ENCODE assay signal across 12 mouse cellular contexts in the genomic region with DNA sequence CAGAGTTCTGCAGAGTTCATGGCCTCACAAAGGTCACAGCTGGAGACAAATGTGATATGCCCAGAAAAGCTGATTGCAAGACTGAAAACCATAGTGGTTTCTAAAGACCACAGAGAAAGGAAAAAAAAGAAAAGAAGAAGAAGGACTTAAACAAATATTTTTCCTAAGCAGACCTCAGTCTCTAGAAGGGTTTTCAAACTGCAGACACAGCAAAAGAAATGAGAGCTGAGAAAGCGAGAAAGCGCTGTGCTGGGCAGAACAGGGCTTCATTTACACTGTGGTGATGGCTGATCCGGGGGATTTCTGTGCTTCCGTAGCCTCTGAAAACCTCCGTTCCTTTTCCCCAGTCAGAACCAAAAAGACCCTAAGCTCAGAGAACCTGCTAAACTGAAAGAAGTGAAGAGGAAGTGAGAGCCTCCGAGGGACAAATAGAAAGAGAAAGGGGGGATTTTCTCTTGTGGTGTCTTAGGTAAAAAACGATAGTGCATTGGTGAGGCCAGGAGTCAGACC. TPM values are rescaled to one million over a fixed set of nuclear protein-coding genes. Genes with fewer than 3 reads are reported as not detected.
DNase-seq lines count a peak whose midpoint lies in the region; ATAC-seq and TF ChIP-seq lines count a peak whose summit lies in the region.
"Had no signal": no experiment of that assay in that cellular context is flagged by ENCODE, and none has a peak within 500 bp of the region (broad histone marks: within the 10 kb centered on the region; RNA-seq: fewer than 3 reads in every experiment).

No protein-coding gene starts in this region.

- H3K36me3 ChIP-seq in kidney, embryonic 16.5 days (ENCODE audit: insufficient read depth, low read length), result no peaks in the 10 kb centered on the region
- peaks cover 4% of the 10 kb centered on the region; the same call in 1 of the 2 replicates for H3K36me3 ChIP-seq in embryonic facial prominence, embryonic 13.5 days
- H3K36me3 ChIP-seq in limb, embryonic 14.5 days (ENCODE audit: control insufficient read depth, insufficient read depth, low read length), result no peaks in the 10 kb centered on the region
- no peaks in the 10 kb centered on the region for H3K36me3 ChIP-seq in forebrain, embryonic 16.5 days (ENCODE audit: control insufficient read depth, insufficient read depth)

- no peak for DNase-seq in kidney, adult 18-20 months
- peak; percentile 49 to 52 for DNase-seq in B cell, adult 2 months
- DNase-seq in limb, embryonic 14.5 days (ENCODE audit: low spot score), result no peak
- DNase-seq in ovary, postnatal 10 days (ENCODE audit: low spot score), result no peak
- DNase-seq in urinary bladder, postnatal 10 days (ENCODE audit: low spot score), result no peak
- DNase-seq: cerebellum, adult 11-12 months; gastrocnemius, postnatal 14 days had no signal

- H3K4me2 ChIP-seq in kidney, embryonic 16.5 days (replicated peaks; ENCODE audit: low read depth, low read length), result no peak overlapping the region
- no peak overlapping the region for H3K4me2 ChIP-seq in embryonic facial prominence, embryonic 13.5 days
- no peak overlapping the region for H3K4me2 ChIP-seq in limb, embryonic 14.5 days (replicated peaks; ENCODE audit: low read depth, low read length, severe bottlenecking)
- no peak overlapping the region for H3K4me2 ChIP-seq in forebrain, embryonic 16.5 days (ENCODE audit: low read length)

- ATAC-seq in kidney, embryonic 16.5 days (ENCODE audit: low FRiP score, low TSS enrichment), result no peak
- no peak for ATAC-seq in embryonic facial prominence, embryonic 13.5 days (ENCODE audit: insufficient number of reproducible peaks, insufficient read depth, low FRiP score, low TSS enrichment, low read depth)
- ATAC-seq in limb, embryonic 14.5 days (ENCODE audit: low FRiP score, low read depth), result no peak; the same call in 1 of the 2 replicates
- no peak for ATAC-seq in forebrain, embryonic 16.5 days

- no peaks in the 10 kb centered on the region for H3K9me3 ChIP-seq in kidney, embryonic 16.5 days (ENCODE audit: low read length)
- H3K9me3 ChIP-seq in embryonic facial prominence, embryonic 13.5 days, result no peaks in the 10 kb centered on the region
- H3K9me3 ChIP-seq in limb, embryonic 14.5 days (ENCODE audit: control insufficient read depth, low read length), result no peaks in the 10 kb centered on the region
- no peaks in the 10 kb centered on the region for H3K9me3 ChIP-seq in forebrain, embryonic 16.5 days (ENCODE audit: control insufficient read depth, low read length)

- H3K27ac ChIP-seq in kidney, embryonic 16.5 days (ENCODE audit: low read length), result 0 out of 2 replicates have a peak overlapping the region, but pooled peaks have one; percentile 11
- peak overlapping the region; percentile 40 for H3K27ac ChIP-seq in embryonic facial prominence, embryonic 13.5 days
- H3K27ac ChIP-seq in limb, embryonic 14.5 days (replicated peaks; ENCODE audit: low read depth, low read length), result peak overlapping the region; percentile 65
- no peak overlapping the region; the same call in 1 of the 2 replicates for H3K27ac ChIP-seq in forebrain, embryonic 16.5 days (ENCODE audit: low read length)
- H3K27ac ChIP-seq: left cerebral cortex, adult 2 months; stomach, postnatal 0 days had no signal

- WGBS in kidney, embryonic 16.5 days, result 29% methylated on average over 7 of the region's 7 CpGs
- 44% methylated on average over 7 of the region's 7 CpGs for WGBS in embryonic facial prominence, embryonic 13.5 days
- 57% methylated on average over 7 of the region's 7 CpGs for WGBS in limb, embryonic 14.5 days
- 61% methylated on average over 7 of the region's 7 CpGs for WGBS in forebrain, embryonic 16.5 days

- no peak overlapping the region for H3K9ac ChIP-seq in kidney, embryonic 16.5 days (replicated peaks; ENCODE audit: low read length)
- H3K9ac ChIP-seq in embryonic facial prominence, embryonic 13.5 days, result 0 out of 2 replicates have a peak overlapping the region, but pooled peaks have one; percentile 32
- H3K9ac ChIP-seq in limb, embryonic 14.5 days (ENCODE audit: low read depth, low read length, severe bottlenecking), result no peak overlapping the region
- no peak overlapping the region for H3K9ac ChIP-seq in forebrain, embryonic 16.5 days (replicated peaks; ENCODE audit: low read depth, low read length)

- TF ChIP-seq POLR2A in limb, embryonic 14.5 days (IDR thresholded peaks at IDR 0.05; ENCODE audit: borderline replicate concordance, extremely low read depth, insufficient read depth, insufficient read length), result no peak

- H3K4me3 ChIP-seq in kidney, embryonic 16.5 days (ENCODE audit: low read length), result no peak overlapping the region
- no peak overlapping the region for H3K4me3 ChIP-seq in embryonic facial prominence, embryonic 13.5 days
- no peak overlapping the region for H3K4me3 ChIP-seq in limb, embryonic 14.5 days (replicated peaks; ENCODE audit: low read length)
- H3K4me3 ChIP-seq in forebrain, embryonic 16.5 days (replicated peaks; ENCODE audit: low read length), result no peak overlapping the region
- H3K4me3 ChIP-seq: left cerebral cortex, adult 2 months had no signal

- no peaks in the 10 kb centered on the region for H3K27me3 ChIP-seq in kidney, embryonic 16.5 days (ENCODE audit: insufficient read depth, low read length)
- no peaks in the 10 kb centered on the region for H3K27me3 ChIP-seq in embryonic facial prominence, embryonic 13.5 days
- H3K27me3 ChIP-seq in limb, embryonic 14.5 days (ENCODE audit: control insufficient read depth, insufficient read depth, low read length), result no peaks in the 10 kb centered on the region
- H3K27me3 ChIP-seq in forebrain, embryonic 16.5 days (replicated peaks; ENCODE audit: control insufficient read depth, insufficient read depth, low read length), result no peaks in the 10 kb centered on the region

- H3K4me1 ChIP-seq in kidney, embryonic 16.5 days (ENCODE audit: insufficient read depth, low read length), result peaks cover 15% of the 10 kb centered on the region
- peaks cover 33% of the 10 kb centered on the region for H3K4me1 ChIP-seq in embryonic facial prominence, embryonic 13.5 days
- H3K4me1 ChIP-seq in limb, embryonic 14.5 days (ENCODE audit: control insufficient read depth, insufficient read depth, low read length), result peaks cover 10% of the 10 kb centered on the region; the same call in 1 of the 2 replicates
- peaks cover 18% of the 10 kb centered on the region for H3K4me1 ChIP-seq in forebrain, embryonic 16.5 days (replicated peaks; ENCODE audit: control insufficient read depth, insufficient read depth, low read length)

RNA-seq across cellular contexts. Expression of a gene that starts 57.2 kb away (rescaled TPM):
- polyA plus RNA-seq in kidney, embryonic 16.5 days (2015; fragmentation: Nextera tagmentation; extraction: Ambion mirVana), result 2,859 and 3,187 TPM in 2 replicates
- 2,195 and 2,229 TPM in 2 replicates for polyA plus RNA-seq in embryonic facial prominence, embryonic 13.5 days (2015; fragmentation: Nextera tagmentation; extraction: Ambion mirVana)
- polyA plus RNA-seq in limb, embryonic 14.5 days (2012; rRNA removed), result 2,115 and 2,701 TPM in 2 replicates
- polyA plus RNA-seq in limb, embryonic 14.5 days (2014; fragmentation: Nextera tagmentation; extraction: Ambion mirVana), result 1,955 and 2,023 TPM in 2 replicates
- polyA plus RNA-seq in forebrain, embryonic 16.5 days (2015; fragmentation: Nextera tagmentation; extraction: Ambion mirVana), result 3,453 and 3,528 TPM in 2 replicates

RNA-seq across cellular contexts. Expression of a gene that starts 57.8 kb away (rescaled TPM):
- polyA plus RNA-seq in kidney, embryonic 16.5 days (2015; fragmentation: Nextera tagmentation; extraction: Ambion mirVana), result 28.0 and 31.3 TPM in 2 replicates
- polyA plus RNA-seq in embryonic facial prominence, embryonic 13.5 days (2015; fragmentation: Nextera tagmentation; extraction: Ambion mirVana), result 55.9 and 56.5 TPM in 2 replicates
- polyA plus RNA-seq in limb, embryonic 14.5 days (2012; rRNA removed), result 44.7 and 51.8 TPM in 2 replicates
- polyA plus RNA-seq in limb, embryonic 14.5 days (2014; fragmentation: Nextera tagmentation; extraction: Ambion mirVana), result 61.5 and 78.9 TPM in 2 replicates
- 64.7 and 65.5 TPM in 2 replicates for polyA plus RNA-seq in forebrain, embryonic 16.5 days (2015; fragmentation: Nextera tagmentation; extraction: Ambion mirVana)

Comparison
In these comparisons a context has a peak if more than half of its experiments do, and no peak if none do; other contexts are left out.
1. DNase-seq: peak in B cell, adult 2 months (2 of 2); none in kidney, adult 18-20 months (single experiment), limb, embryonic 14.5 days (single experiment), ovary, postnatal 10 days (single experiment) and urinary bladder, postnatal 10 days (single experiment).